Mouse (Mus musculus) lung, postnatal 0 days (tissue): ENCODE measurements around the gene Cstf3. TPM values are rescaled to one million over a fixed set of nuclear protein-coding genes. Genes with fewer than 3 reads are reported as not detected.

Source experiments
- ATAC-seq: fragments of 200-750 bp; cut with Nextera tagmentation; 2 replicates; pipeline ENCODE4 v1.8.0; 2017; ENCODE audit warnings: moderate library complexity
- DNase-seq: peaks from one replicate; pipeline ENCODE4 v3.0.0-alpha.2; 2016; ENCODE audit warnings: low spot score
- H3K27ac ChIP-seq: fragments of 300-500 bp; sonication (generic); 2 replicates; pipeline ENCODE4 v1.5.1; 2014; ENCODE audit warnings: antibody characterized with exemption, mild to moderate bottlenecking, low read length, mixed read lengths
- H3K27me3 ChIP-seq: fragments of 300-500 bp; sonication (generic); replicated peaks from 2 replicates; pipeline ENCODE4 v1.6.1; 2014; ENCODE audit warnings: low read length, mixed read lengths; ENCODE audit not compliant: insufficient read depth
- H3K36me3 ChIP-seq: fragments of 300-500 bp; sonication (generic); 2 replicates; pipeline ENCODE4 v1.6.1; 2014; ENCODE audit warnings: low read length, mixed read lengths; ENCODE audit not compliant: insufficient read depth
- H3K4me1 ChIP-seq: fragments of 300-500 bp; sonication (generic); 2 replicates; pipeline ENCODE4 v1.6.1; 2014; ENCODE audit warnings: antibody characterized with exemption, low read depth, low read length, mixed read lengths; ENCODE audit not compliant: insufficient read depth
- H3K4me2 ChIP-seq: fragments of 300-500 bp; sonication (generic); replicated peaks from 2 replicates; pipeline ENCODE4 v1.6.1; 2014; ENCODE audit warnings: low read depth, mild to moderate bottlenecking, low read length, moderate library complexity, mixed read lengths
- H3K4me3 ChIP-seq: fragments of 300-500 bp; sonication (generic); 2 replicates; pipeline ENCODE4 v1.5.1; 2014; ENCODE audit warnings: low read depth, low read length
- H3K9ac ChIP-seq: fragments of 300-500 bp; sonication (generic); replicated peaks from 2 replicates; pipeline ENCODE4 v1.6.1; 2014; ENCODE audit warnings: low read depth, mild to moderate bottlenecking
- H3K9me3 ChIP-seq: fragments of 300-500 bp; sonication (generic); 2 replicates; pipeline ENCODE4 v1.6.1; 2016; ENCODE audit warnings: low read length, mixed read lengths
- CTCF ChIP-seq: IDR thresholded peaks from 2 replicates; pipeline ENCODE4 v1.5.1; 2016; ENCODE audit warnings: antibody characterized with exemption, mild to moderate bottlenecking
- EP300 ChIP-seq: IDR thresholded peaks from 2 replicates; pipeline ENCODE4 v1.6.1; 2016; ENCODE audit warnings: antibody characterized with exemption, mild to moderate bottlenecking, control low read depth
- WGBS: fragments of 180-500 bp; shearing (Covaris S2); extraction: QIAGEN DNeasy Blood & Tissue Kit; methylation state at CpG from one replicate; pipeline ENCODE4 v1.1.7; 2014; 5-methylcytosine and 5-hydroxymethylcytosine counted together
- polyA plus RNA-seq: library from polyadenylated mRNA; unstranded; fragments of >200 nt; fragmentation: Nextera tagmentation; extraction: Ambion mirVana; gene quantifications from 2 replicates; pipeline ENCODE4 v1.2.1, GENCODE M21; 2015

Gene Cstf3
- polyA plus RNA-seq, 1 experiment from 2014 or later: 31.5 TPM

GRCm38 (mm10) chr2:104615985-104616711, 25.8 kb downstream of the Cstf3 start:
- no peak overlapping the region for H3K27ac ChIP-seq
- WGBS: 61% methylated on average over 4 of the region's 4 CpGs
- H3K36me3 ChIP-seq: no peaks in the 10 kb centered on the region
- no peaks in the 10 kb centered on the region for H3K27me3 ChIP-seq
- DNase-seq (peak; percentile 57), ATAC-seq (peak; percentile 71)
- H3K9ac ChIP-seq: no peak overlapping the region
- H3K4me2 ChIP-seq: no peak overlapping the region
- H3K9me3 ChIP-seq: no peaks in the 10 kb centered on the region
- TF ChIP-seq CTCF (no peak), EP300 (peak; percentile 63; the same call in 1 of the 2 replicates)
- no peak overlapping the region for H3K4me3 ChIP-seq
- no peaks in the 10 kb centered on the region for H3K4me1 ChIP-seq

- no peak overlapping the region for H3K9ac ChIP-seq
- H3K9me3 ChIP-seq: no peaks in the 10 kb centered on the region
- H3K4me1 ChIP-seq: no peaks in the 10 kb centered on the region
- ATAC-seq: no peak
- no peak overlapping the region for H3K27ac ChIP-seq
- H3K36me3 ChIP-seq: peaks cover 8% of the 10 kb centered on the region; the same call in 1 of the 2 replicates
- no peak for DNase-seq
- 76% methylated on average over 1 of the region's 1 CpGs for WGBS
- TF ChIP-seq CTCF (no peak), EP300 (no peak)
- no peak overlapping the region for H3K4me3 ChIP-seq
- H3K27me3 ChIP-seq: no peaks in the 10 kb centered on the region
- H3K4me2 ChIP-seq: no peak overlapping the region
Measured at GRCm38 (mm10) chr2:104658659-104659058, 68.3 kb downstream of the Cstf3 start.

- H3K4me1 ChIP-seq: no peaks in the 10 kb centered on the region
- TF ChIP-seq CTCF: no peak
- TF ChIP-seq EP300: no peak
- H3K4me3 ChIP-seq: no peak overlapping the region
- DNase-seq (no peak), ATAC-seq (no peak)
- peaks cover 18% of the 10 kb centered on the region; the same call in 1 of the 2 replicates for H3K36me3 ChIP-seq
- H3K9ac ChIP-seq: no peak overlapping the region
- no peaks in the 10 kb centered on the region for H3K9me3 ChIP-seq
- no peak overlapping the region for H3K4me2 ChIP-seq
- WGBS: 69% methylated on average over 8 of the region's 8 CpGs
- no peaks in the 10 kb centered on the region for H3K27me3 ChIP-seq
- H3K27ac ChIP-seq: no peak overlapping the region
Measured at GRCm38 (mm10) chr2:104663372-104664100, 73.2 kb downstream of the Cstf3 start.

GRCm38 (mm10) chr2:104669122-104669804, 78.9 kb downstream of the Cstf3 start:
- H3K27ac ChIP-seq: no peak overlapping the region
- no peak overlapping the region for H3K4me3 ChIP-seq
- peaks cover 11% of the 10 kb centered on the region; the same call in 1 of the 2 replicates for H3K36me3 ChIP-seq
- H3K9ac ChIP-seq: no peak overlapping the region
- no peaks in the 10 kb centered on the region for H3K4me1 ChIP-seq
- WGBS: 83% methylated on average over 6 of the region's 6 CpGs
- no peaks in the 10 kb centered on the region for H3K9me3 ChIP-seq
- H3K27me3 ChIP-seq: no peaks in the 10 kb centered on the region
- no peak for DNase-seq
- TF ChIP-seq EP300: no peak
- TF ChIP-seq CTCF: peak; percentile 26; the same call in 1 of the 2 replicates
- no peak overlapping the region for H3K4me2 ChIP-seq
- no peak for ATAC-seq

- Histone ChIP-seq H3K4me1 (no peaks in the 10 kb centered on the region), H3K4me3 (no peak overlapping the region), H3K36me3 (no peaks in the 10 kb centered on the region), H3K9me3 (no peaks in the 10 kb centered on the region), H3K27ac (no peak overlapping the region), H3K4me2 (no peak overlapping the region), H3K27me3 (no peaks in the 10 kb centered on the region), H3K9ac (no peak overlapping the region)
- DNase-seq (no peak), ATAC-seq (no peak)
- TF ChIP-seq EP300 (no peak), CTCF (no peak)
Measured at GRCm38 (mm10) chr2:104671724-104672123, 81.4 kb downstream of the Cstf3 start.

GRCm38 (mm10) chr2:104677326-104677725, 87.0 kb downstream of the Cstf3 start:
- no peaks in the 10 kb centered on the region for H3K9me3 ChIP-seq
- no peak overlapping the region for H3K9ac ChIP-seq
- DNase-seq (no peak), ATAC-seq (no peak)
- H3K4me3 ChIP-seq: no peak overlapping the region
- no peak overlapping the region for H3K27ac ChIP-seq
- no peak overlapping the region for H3K4me2 ChIP-seq
- TF ChIP-seq EP300 (no peak), CTCF (no peak)
- no peaks in the 10 kb centered on the region for H3K4me1 ChIP-seq
- 71% methylated on average over 3 of the region's 3 CpGs for WGBS
- H3K36me3 ChIP-seq: no peaks in the 10 kb centered on the region
- H3K27me3 ChIP-seq: no peaks in the 10 kb centered on the region
